Mouse (Mus musculus) testis, postnatal 14 days (tissue): ENCODE measurements around the gene Adh1.
A peak's percentile ranks its signal among the peaks of the same experiment; 100 is the strongest.

Source experiments
- DNase-seq: peaks from one replicate; pipeline ENCODE4 v3.0.0; 2021; ENCODE audit warnings: low spot score

The Adh1 gene

GRCm38 (mm10) chr3:138290672-138291071, 29.9 kb downstream of the Adh1 start:
- DNase-seq, result no peak

GRCm38 (mm10) chr3:138291529-138292117, 30.8 kb downstream of the Adh1 start:
- DNase-seq, result no peak

DNA sequence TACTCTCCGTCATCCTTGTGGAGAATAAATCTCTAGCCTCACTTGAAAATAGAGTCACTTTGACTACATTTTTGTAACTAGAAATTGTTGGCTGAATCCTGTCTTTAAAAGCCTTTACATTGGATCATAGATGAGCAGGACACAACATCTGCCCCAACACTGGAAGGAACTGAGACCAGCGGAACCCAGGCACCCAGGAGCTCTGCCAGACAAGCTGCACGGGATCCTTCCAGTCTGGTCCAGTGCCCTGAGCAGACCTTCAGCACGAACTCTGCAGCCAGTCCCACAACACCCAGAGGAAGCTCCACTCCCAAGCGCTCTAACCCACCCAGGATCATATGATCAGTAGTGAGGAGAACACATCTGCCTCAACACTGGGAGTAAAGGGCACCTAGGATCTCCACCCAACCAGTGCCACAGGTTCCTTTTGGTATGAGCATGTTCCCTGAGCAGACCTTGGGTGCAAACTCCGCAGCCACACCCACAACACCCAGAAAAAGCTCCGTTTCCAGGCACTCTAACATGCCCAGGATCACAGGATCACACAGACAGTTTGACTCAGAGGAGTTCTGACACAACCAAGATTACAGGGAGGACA, 32.6 kb downstream of the Adh1 start:
- no peak for DNase-seq

DNA sequence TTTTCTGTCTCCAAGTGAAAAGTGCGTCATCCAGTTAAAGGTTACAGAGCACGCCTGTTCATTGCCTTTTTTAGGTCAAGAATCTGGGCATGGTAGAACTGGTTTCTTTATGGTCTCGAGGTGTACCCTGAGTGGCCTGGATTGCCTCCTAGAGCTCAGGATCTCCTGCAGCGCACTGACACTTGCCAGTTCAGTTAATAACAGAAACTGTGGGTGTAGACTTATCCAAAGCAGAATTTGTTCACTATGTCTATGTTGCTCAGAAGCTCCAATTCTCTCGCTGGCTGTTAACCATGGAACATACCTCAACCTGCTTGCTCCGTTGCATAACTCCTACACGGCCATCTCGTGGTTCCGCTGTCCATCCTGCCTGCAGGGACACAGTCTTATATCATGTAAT, 39.3 kb downstream of the Adh1 start:
- no peak for DNase-seq

DNA sequence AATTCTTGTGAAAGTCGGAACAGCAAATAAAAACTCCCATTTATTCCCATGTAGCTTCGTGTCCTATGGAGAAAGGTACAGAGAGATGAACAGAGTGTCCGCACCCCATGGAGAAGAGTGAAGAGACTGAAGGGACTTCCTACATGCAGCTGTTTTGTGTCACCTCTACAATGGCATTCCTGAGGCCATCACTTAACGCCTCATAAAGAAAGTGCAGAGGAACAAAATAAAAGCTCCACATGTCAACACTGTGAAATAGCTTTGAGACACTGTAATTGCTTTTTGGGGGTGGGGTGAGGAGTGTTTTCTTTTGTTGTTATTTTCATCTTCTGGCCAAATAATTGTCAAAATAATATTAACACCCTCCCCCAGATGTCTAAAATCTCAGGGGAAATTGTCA, 41.9 kb downstream of the Adh1 start:
- DNase-seq, result no peak

DNA sequence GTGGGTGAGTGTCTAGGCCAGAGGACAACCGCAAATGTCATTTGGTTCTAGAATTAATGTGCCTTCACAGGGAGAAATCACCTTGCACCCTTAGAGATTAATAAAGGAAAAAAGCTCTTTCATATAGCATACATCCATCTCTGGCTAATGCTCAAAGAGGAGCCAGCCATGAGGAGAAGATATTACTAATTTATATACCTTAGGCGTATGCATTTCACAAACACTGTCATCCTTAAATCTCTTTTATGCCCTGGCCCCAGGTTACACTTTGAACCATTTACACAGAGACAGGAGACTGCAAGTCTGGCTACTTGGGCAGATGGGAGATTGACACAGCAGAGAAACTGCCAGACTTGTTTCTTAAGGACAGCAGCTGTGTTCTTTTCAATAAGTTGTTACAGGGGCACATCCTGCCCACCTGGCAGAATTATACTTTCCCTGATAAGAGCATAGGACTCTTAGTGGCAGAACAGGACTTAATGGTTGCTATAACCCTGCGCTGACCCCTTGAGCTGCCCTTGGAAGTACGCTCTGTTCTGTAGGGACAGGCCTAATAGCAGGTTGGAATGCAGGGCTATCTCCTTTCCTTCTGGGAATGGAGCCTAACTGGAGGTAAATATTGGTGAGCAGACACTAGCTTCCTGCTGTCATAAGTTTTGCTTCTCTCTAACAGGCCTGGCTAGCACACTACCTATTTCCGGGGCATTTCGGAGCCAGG, 43.1 kb downstream of the Adh1 start:
- DNase-seq, result peak; percentile 31

- no peak for DNase-seq
Measured at GRCm38 (mm10) chr3:138304489-138304871, 43.7 kb downstream of the Adh1 start.

- no peak for DNase-seq
Measured at GRCm38 (mm10) chr3:138305486-138306289, 44.9 kb downstream of the Adh1 start.

GRCm38 (mm10) chr3:138306290-138306683, 45.5 kb downstream of the Adh1 start:
- DNase-seq, result no peak

GRCm38 (mm10) chr3:138309910-138310309, 49.1 kb downstream of the Adh1 start:
- no peak for DNase-seq

- DNase-seq, result no peak
Measured at GRCm38 (mm10) chr3:138311015-138311414, 50.2 kb downstream of the Adh1 start.

- DNase-seq, result no peak
Measured at GRCm38 (mm10) chr3:138312965-138313364, 52.2 kb downstream of the Adh1 start, which contains the start of gene Adh6a. Adh6a (plus strand) TSS chr3:138313286.

- DNase-seq, result no peak
Measured at GRCm38 (mm10) chr3:138316908-138317472, 56.2 kb downstream of the Adh1 start.

DNA sequence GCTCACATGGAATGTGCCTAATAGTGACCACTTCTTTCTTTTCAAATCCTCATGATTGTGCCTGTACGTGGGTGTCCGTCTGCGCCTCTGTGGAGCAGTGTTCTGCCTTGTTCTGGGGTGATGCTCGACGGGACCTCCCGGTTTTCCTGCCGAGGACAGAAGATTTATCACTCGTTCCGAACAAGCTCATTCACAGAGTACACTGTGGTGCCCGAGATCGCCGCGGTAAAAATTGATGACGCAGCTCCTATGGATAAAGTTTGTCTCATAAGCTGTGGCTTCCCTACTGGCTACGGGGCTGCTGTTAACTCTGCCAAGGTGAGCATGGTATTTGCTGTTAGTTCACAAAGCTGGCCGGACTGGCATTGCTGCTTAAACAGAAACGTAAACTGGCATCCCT, 64.2 kb downstream of the Adh1 start:
- DNase-seq, result no peak

GRCm38 (mm10) chr3:138325466-138325865, 64.7 kb downstream of the Adh1 start:
- no peak for DNase-seq

DNA sequence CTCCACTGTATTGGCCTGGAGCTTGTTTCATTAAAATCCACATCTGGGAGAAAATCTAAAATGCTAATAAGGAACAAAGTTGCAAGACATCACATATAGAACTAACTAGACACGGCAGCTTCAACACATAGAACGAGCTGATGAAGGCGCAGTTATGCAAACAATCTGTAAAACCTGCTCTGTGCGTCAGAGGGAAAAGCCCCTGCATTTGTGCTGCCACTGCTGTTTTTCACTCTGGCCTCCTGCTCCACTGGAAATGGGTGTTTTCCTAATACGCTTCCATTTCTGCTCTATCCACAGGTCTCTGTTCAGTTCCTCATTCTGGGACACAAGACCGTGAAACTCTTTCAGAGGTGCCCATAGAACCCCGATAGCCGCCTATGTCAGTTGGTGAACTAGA, 73.1 kb downstream of the Adh1 start:
- no peak for DNase-seq

DNA sequence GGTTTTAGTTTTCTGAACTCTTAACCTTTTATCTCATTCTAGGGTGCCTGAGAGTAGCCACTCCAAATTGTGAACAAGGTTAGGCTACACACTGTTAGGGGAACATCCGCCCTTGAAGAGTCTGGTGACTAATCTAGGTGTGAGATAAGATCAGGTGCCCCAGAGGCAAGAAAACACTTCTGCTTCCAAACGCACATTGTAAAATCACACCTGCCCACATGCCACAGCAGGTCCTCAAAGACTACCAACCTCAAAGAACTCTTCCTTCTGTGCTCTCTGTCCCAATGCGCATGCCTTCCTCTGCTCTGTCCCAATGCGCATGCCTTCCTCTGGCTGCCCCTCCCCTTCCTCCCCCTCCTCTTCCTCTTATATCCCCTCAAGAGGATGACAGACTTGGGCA, 73.5 kb downstream of the Adh1 start:
- no peak for DNase-seq

DNA sequence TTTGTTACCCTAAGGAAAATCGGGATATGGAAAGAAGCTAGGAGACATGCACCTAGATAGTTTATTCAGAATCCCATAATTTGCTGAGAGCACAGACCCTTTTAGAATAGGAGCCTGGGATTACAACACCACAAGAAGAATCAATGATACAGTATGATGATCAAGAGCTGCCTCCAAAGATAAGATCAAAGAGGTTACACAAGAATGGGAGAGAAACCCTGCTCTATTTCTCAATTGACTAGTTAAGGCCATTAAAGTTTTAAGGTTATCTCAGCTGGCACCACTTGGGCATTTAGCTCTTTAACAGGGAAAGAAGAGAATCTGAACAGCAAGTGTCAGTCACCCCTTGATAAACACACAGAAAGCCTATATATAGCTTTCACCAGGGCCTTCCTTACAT, 74.8 kb downstream of the Adh1 start:
- DNase-seq, result no peak

- no peak for DNase-seq
Measured at GRCm38 (mm10) chr3:138336104-138336754, 75.4 kb downstream of the Adh1 start.
